Mouse (Mus musculus) E14TG2a.4 (cell line): Measurements from ENCODE around the gene Crim1.

Experiments used
- CTCF ChIP-seq: conservative IDR thresholded peaks from 2 replicates; pipeline ENCODE4 v1.5.1; 2014; ENCODE audit warnings: low read length
- NANOG ChIP-seq: IDR thresholded peaks from 2 replicates; pipeline ENCODE4 v1.6.1; 2014; ENCODE audit warnings: borderline replicate concordance, low read length, mixed read lengths
- POU5F1 ChIP-seq: IDR thresholded peaks from 2 replicates; pipeline ENCODE4 v1.6.1; 2014; ENCODE audit warnings: low read length, borderline replicate concordance

GRCm38 (mm10) chr17:78355611-78356010 lies 155.6 kb downstream of the Crim1 start:
- TF ChIP-seq CTCF (no peak), POU5F1 (no peak), NANOG (no peak)
